Mouse (Mus musculus) forebrain, embryonic 16.5 days (tissue): ENCODE data around the gene Slc9a8. TPM values are rescaled to one million over a fixed set of nuclear protein-coding genes. Genes with fewer than 3 reads are reported as not detected.

Experiments
- ATAC-seq: fragments of 200-750 bp; cut with Nextera tagmentation; 2 replicates; pipeline ENCODE4 v1.8.0; 2017; ENCODE audit warnings: mild to moderate bottlenecking, moderate library complexity
- H3K27ac ChIP-seq: fragments of 300-500 bp; sonication (generic); 2 replicates; pipeline ENCODE4 v1.5.1; 2014; ENCODE audit warnings: low read length, control low read depth
- H3K27me3 ChIP-seq: fragments of 300-500 bp; sonication (generic); replicated peaks from 2 replicates; pipeline ENCODE4 v1.6.1; 2014; ENCODE audit warnings: low read length; ENCODE audit not compliant: control insufficient read depth, insufficient read depth
- H3K36me3 ChIP-seq: fragments of 300-500 bp; sonication (generic); 2 replicates; pipeline ENCODE4 v1.6.1; 2014; ENCODE audit not compliant: control insufficient read depth, insufficient read depth
- H3K4me1 ChIP-seq: fragments of 300-500 bp; sonication (generic); replicated peaks from 2 replicates; pipeline ENCODE4 v1.6.1; 2014; ENCODE audit warnings: low read length; ENCODE audit not compliant: control insufficient read depth, insufficient read depth
- H3K4me2 ChIP-seq: fragments of 300-500 bp; sonication (generic); 2 replicates; pipeline ENCODE4 v1.6.1; 2014; ENCODE audit warnings: mild to moderate bottlenecking, low read length, control low read depth
- H3K4me3 ChIP-seq: fragments of 300-500 bp; sonication (generic); replicated peaks from 2 replicates; pipeline ENCODE4 v1.5.1; 2014; ENCODE audit warnings: mild to moderate bottlenecking, low read length, control low read depth
- H3K9ac ChIP-seq: fragments of 300-500 bp; sonication (generic); replicated peaks from 2 replicates; pipeline ENCODE4 v1.6.1; 2014; ENCODE audit warnings: low read depth, low read length, control low read depth
- H3K9me3 ChIP-seq: fragments of 300-500 bp; sonication (generic); 2 replicates; pipeline ENCODE4 v1.6.1; 2016; ENCODE audit warnings: low read length; ENCODE audit not compliant: control insufficient read depth
- WGBS: fragments of 180-500 bp; shearing (Covaris S2); extraction: QIAGEN DNeasy Blood & Tissue Kit; methylation state at CpG from one replicate; pipeline ENCODE4 v1.1.7; 2014; 5-methylcytosine and 5-hydroxymethylcytosine counted together
- polyA plus RNA-seq: library from polyadenylated mRNA; unstranded; fragments of >200 nt; fragmentation: Nextera tagmentation; extraction: Ambion mirVana; gene quantifications from 2 replicates; pipeline ENCODE4 v1.2.1, GENCODE M21; 2015

Slc9a8 gene
- polyA plus RNA-seq, 1 experiment from 2014 or later, result 24.0 TPM

DNA sequence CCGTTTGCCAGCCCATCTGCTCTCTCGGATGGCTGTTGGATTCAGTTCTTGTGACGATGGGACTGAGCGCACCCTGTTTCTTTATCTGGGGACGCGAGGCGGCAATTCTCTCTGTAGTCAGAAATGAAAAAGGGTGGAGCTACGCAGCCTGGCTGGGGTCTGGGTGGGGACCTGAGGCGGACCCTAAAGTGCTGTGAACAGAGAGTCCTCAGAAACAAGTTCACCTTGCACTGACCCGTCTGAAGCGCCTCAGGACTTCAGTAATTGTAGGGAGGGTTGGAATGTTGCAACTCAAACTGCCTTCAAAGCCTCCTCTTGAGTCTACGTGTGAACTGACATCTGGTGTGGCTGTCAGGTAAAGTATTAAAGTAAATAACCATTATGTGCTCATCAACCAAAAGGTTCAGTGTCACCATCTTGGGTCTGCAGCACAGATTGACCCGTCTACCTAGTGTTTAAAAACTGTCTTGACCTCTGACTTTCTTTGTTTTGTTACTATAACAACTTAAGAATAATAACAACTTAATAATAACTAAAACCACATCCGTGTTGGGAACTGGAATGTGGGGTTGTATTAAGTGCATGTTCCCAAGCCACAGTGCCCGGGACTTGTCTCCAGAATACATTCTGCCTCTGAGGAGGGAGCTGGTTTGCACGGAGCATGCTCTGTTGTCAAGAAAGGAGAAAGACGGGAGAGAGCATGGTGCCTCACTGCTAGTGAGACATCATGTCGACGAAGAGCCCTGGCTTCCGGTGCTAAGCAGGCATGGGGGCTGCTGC is 16.2 kb upstream of the Slc9a8 start:
- H3K9me3 ChIP-seq, result no peaks in the 10 kb centered on the region
- H3K9ac ChIP-seq, result no peak overlapping the region
- no peaks in the 10 kb centered on the region for H3K27me3 ChIP-seq
- no peaks in the 10 kb centered on the region for H3K36me3 ChIP-seq
- no peak overlapping the region for H3K4me3 ChIP-seq
- ATAC-seq, result no peak
- no peak overlapping the region for H3K27ac ChIP-seq
- H3K4me2 ChIP-seq, result no peak overlapping the region
- no peaks in the 10 kb centered on the region for H3K4me1 ChIP-seq
- WGBS, result 82% methylated on average over 20 of the region's 20 CpGs

GRCm38 (mm10) chr2:167407296-167407929 is 14.1 kb upstream of the Slc9a8 start:
- H3K9ac ChIP-seq, result no peak overlapping the region
- H3K27ac ChIP-seq, result no peak overlapping the region
- no peak overlapping the region for H3K4me2 ChIP-seq
- no peaks in the 10 kb centered on the region for H3K36me3 ChIP-seq
- H3K9me3 ChIP-seq, result no peaks in the 10 kb centered on the region
- H3K27me3 ChIP-seq, result no peaks in the 10 kb centered on the region
- H3K4me3 ChIP-seq, result no peak overlapping the region
- WGBS, result 94% methylated on average over 16 of the region's 16 CpGs
- H3K4me1 ChIP-seq, result no peaks in the 10 kb centered on the region
- ATAC-seq, result no peak

- Histone ChIP-seq H3K9me3 (0 out of 2 replicates have a peak, but pooled peaks cover 2% of the 10 kb centered on the region), H3K4me1 (no peaks in the 10 kb centered on the region), H3K36me3 (no peaks in the 10 kb centered on the region), H3K27me3 (no peaks in the 10 kb centered on the region), H3K4me2 (no peak overlapping the region), H3K27ac (no peak overlapping the region), H3K4me3 (no peak overlapping the region), H3K9ac (no peak overlapping the region)
- WGBS, result 91% methylated on average over 5 of the region's 5 CpGs
- no peak for ATAC-seq
These were observed 7.1 kb upstream of the Slc9a8 start for GRCm38 (mm10) chr2:167414461-167414860.

GRCm38 (mm10) chr2:167415970-167416563 is 5.4 kb upstream of the Slc9a8 start:
- Histone ChIP-seq H3K4me1 (peaks cover 5% of the 10 kb centered on the region; the same call in 1 of the 2 replicates), H3K4me3 (no peak overlapping the region), H3K9ac (no peak overlapping the region), H3K4me2 (no peak overlapping the region), H3K9me3 (0 out of 2 replicates have a peak, but pooled peaks cover 2% of the 10 kb centered on the region), H3K27ac (no peak overlapping the region), H3K27me3 (no peaks in the 10 kb centered on the region), H3K36me3 (no peaks in the 10 kb centered on the region)
- ATAC-seq, result no peak
- 75% methylated on average over 9 of the region's 9 CpGs for WGBS

DNA sequence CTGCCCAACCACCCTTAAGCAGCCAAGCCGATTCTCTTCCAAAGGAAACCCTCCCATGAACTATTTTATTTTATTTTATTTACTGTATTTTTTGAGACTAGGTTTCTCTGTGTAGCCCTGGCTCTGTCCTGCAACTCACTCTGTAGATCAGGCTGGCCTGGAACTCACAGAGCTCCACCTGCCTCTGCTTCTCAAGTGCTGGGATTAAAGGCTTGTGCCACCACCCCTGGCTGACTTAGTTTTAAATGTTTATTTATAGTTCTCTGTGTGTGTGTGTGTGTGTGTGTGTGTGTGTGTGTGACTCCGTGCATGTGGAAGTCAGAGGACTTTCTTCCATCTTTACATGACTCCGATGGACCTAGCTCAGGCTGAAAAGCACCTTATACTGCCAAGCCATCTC is 4.5 kb upstream of the Slc9a8 start:
- WGBS, result 94% methylated on average over 3 of the region's 3 CpGs
- Histone ChIP-seq H3K27ac (no peak overlapping the region), H3K4me2 (no peak overlapping the region), H3K9me3 (0 out of 2 replicates have a peak, but pooled peaks cover 2% of the 10 kb centered on the region), H3K9ac (no peak overlapping the region), H3K27me3 (no peaks in the 10 kb centered on the region), H3K4me3 (no peak overlapping the region), H3K36me3 (no peaks in the 10 kb centered on the region), H3K4me1 (peaks cover 6% of the 10 kb centered on the region)
- no peak for ATAC-seq

DNA sequence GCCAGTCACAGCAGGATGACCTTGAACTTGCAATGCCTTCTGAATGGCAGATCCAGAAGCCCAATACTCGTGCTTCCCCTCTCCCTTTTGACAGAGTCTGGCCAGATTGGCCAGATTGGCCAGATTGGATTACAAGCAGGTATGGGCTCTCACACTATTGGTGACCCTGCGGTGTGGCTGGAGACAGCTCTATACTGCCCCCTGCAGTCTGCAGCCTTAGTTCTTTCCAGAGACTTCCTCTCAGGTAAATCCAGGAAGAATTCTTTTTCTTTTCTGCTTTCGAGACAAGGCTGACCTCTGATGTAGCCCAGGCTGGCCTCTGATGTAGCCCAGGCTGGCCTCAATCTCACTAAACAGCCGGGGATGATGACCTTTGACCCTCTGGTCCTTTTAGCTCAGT is 3.8 kb upstream of the Slc9a8 start:
- Histone ChIP-seq H3K4me2 (no peak overlapping the region), H3K27me3 (no peaks in the 10 kb centered on the region), H3K9ac (no peak overlapping the region), H3K9me3 (0 out of 2 replicates have a peak, but pooled peaks cover 2% of the 10 kb centered on the region), H3K4me3 (no peak overlapping the region), H3K36me3 (no peaks in the 10 kb centered on the region), H3K4me1 (peaks cover 12% of the 10 kb centered on the region), H3K27ac (no peak overlapping the region)
- ATAC-seq, result no peak
- 38% methylated on average over 4 of the region's 4 CpGs for WGBS

- WGBS, result 12% methylated on average over 1 of the region's 1 CpGs
- Histone ChIP-seq H3K4me2 (no peak overlapping the region), H3K27ac (no peak overlapping the region), H3K36me3 (peaks cover 2% of the 10 kb centered on the region; the same call in 1 of the 2 replicates), H3K27me3 (no peaks in the 10 kb centered on the region), H3K4me3 (no peak overlapping the region), H3K9ac (no peak overlapping the region), H3K9me3 (0 out of 2 replicates have a peak, but pooled peaks cover 2% of the 10 kb centered on the region), H3K4me1 (peaks cover 17% of the 10 kb centered on the region)
- no peak for ATAC-seq
These were observed 2.3 kb upstream of the Slc9a8 start for GRCm38 (mm10) chr2:167419204-167419603.

GRCm38 (mm10) chr2:167420811-167421241 is 686 bp upstream of the Slc9a8 start:
- no peak for ATAC-seq
- Histone ChIP-seq H3K9ac (peak overlapping the region; percentile 98), H3K36me3 (peaks cover 13% of the 10 kb centered on the region), H3K9me3 (0 out of 2 replicates have a peak, but pooled peaks cover 2% of the 10 kb centered on the region), H3K27ac (peak overlapping the region; percentile 99), H3K27me3 (no peaks in the 10 kb centered on the region), H3K4me2 (peak overlapping the region; percentile 93), H3K4me3 (peak overlapping the region; percentile 90), H3K4me1 (peaks cover 17% of the 10 kb centered on the region)
- WGBS, result 17% methylated on average over 10 of the region's 10 CpGs

DNA sequence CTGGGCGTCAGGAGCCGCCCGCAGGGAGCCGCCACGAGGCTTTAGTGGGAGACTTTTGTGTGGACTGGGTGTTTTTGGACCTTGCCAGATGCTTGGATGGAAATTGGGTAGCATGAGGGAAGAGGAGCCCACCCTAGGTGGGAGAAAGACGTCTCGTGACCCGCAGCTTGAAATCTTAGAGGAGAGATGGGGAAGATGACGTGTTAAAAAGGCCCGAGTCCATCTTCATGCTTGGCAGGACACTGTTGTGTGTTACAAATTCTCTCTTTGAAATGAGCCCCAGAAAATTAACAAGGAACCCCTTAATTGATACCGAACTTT is 598 bp downstream of the Slc9a8 start:
- peak overlapping the region; percentile 98 for H3K9ac ChIP-seq
- H3K4me1 ChIP-seq, result peaks cover 17% of the 10 kb centered on the region
- ATAC-seq, result peak; percentile 16
- H3K36me3 ChIP-seq, result peaks cover 24% of the 10 kb centered on the region
- H3K4me3 ChIP-seq, result peak overlapping the region; percentile 90
- H3K9me3 ChIP-seq, result 0 out of 2 replicates have a peak, but pooled peaks cover 2% of the 10 kb centered on the region
- peak overlapping the region; percentile 93 for H3K4me2 ChIP-seq
- no peaks in the 10 kb centered on the region for H3K27me3 ChIP-seq
- WGBS, result 2% methylated on average over 11 of the region's 11 CpGs
- H3K27ac ChIP-seq, result peak overlapping the region; percentile 99
